ENCODE assay signal across 25 mouse cellular contexts in genomic region chr6:99891790-99892189, GRCm38 (mm10).
A peak's percentile ranks its signal among the peaks of the same experiment; 100 is the strongest.
DNase-seq lines count a peak whose midpoint lies in the region; ATAC-seq and TF ChIP-seq lines count a peak whose summit lies in the region.
"Had no signal": no experiment of that assay in that cellular context is flagged by ENCODE, and none has a peak within 500 bp of the region (broad histone marks: within the 10 kb centered on the region; RNA-seq: fewer than 3 reads in every experiment).

No protein-coding gene starts in this region.

- intact Hi-C loops in heart, postnatal 36 days (cut with DNase I): no loop called here

- no peaks in the 10 kb centered on the region for H3K36me3 ChIP-seq in forebrain, embryonic 14.5 days (ENCODE audit: control insufficient read depth, insufficient read depth, low read length)
- H3K36me3 ChIP-seq in forebrain, postnatal 0 days (ENCODE audit: insufficient read depth): no peaks in the 10 kb centered on the region
- H3K36me3 ChIP-seq in E14TG2a.4 (ENCODE audit: insufficient read depth, low read length) (no peaks in the 10 kb centered on the region), MEL (ENCODE audit: control insufficient read depth in 1 of 2, insufficient read depth in 2 of 2, low read length in 2 of 2) (no peaks in the 10 kb centered on the region)
- no peaks in the 10 kb centered on the region for H3K36me3 ChIP-seq in midbrain, embryonic 13.5 days
- H3K36me3 ChIP-seq: embryonic facial prominence, embryonic 10.5 days; embryonic facial prominence, embryonic 13.5 days; forebrain, embryonic 10.5 days; hindbrain, embryonic 10.5 days; hindbrain, embryonic 13.5 days; intestine, embryonic 15.5 days had no signal

- no peak for TF ChIP-seq EP300 in MEL (IDR thresholded peaks at IDR 0.05; ENCODE audit: low read depth in 1 of 2, low read length in 2 of 2)

- TF ChIP-seq CTCF in forebrain, postnatal 0 days (IDR thresholded peaks at IDR 0.05; ENCODE audit: low read depth): no peak
- TF ChIP-seq CTCF in E14TG2a.4 (conservative IDR thresholded peaks at IDR 0.05; ENCODE audit: low read length) (no peak), MEL (IDR thresholded peaks at IDR 0.05 in 2 of 3, conservative IDR thresholded peaks at IDR 0.05 in 1 of 3; ENCODE audit: control insufficient read depth in 1 of 3, insufficient read depth in 1 of 3, low read depth in 2 of 3, low read length in 3 of 3, poor library complexity in 1 of 3, severe bottlenecking in 1 of 3) (no peak)

- H3K4me3 ChIP-seq in forebrain, embryonic 14.5 days (ENCODE audit: low read depth, low read length): no peak overlapping the region
- H3K4me3 ChIP-seq in forebrain, postnatal 0 days (ENCODE audit: low read depth, low read length): no peak overlapping the region
- 0 out of 2 replicates have a peak overlapping the region, but pooled peaks have one; percentile 4 for H3K4me3 ChIP-seq in E14TG2a.4 (replicated peaks; ENCODE audit: low read length)
- no peak overlapping the region for H3K4me3 ChIP-seq in MEL (ENCODE audit: control insufficient read depth in 1 of 2, insufficient read depth in 1 of 2, low read depth in 2 of 2, low read length in 2 of 2)
- H3K4me3 ChIP-seq in midbrain, embryonic 13.5 days (replicated peaks): no peak overlapping the region
- H3K4me3 ChIP-seq: embryonic facial prominence, embryonic 10.5 days; embryonic facial prominence, embryonic 13.5 days; forebrain, embryonic 10.5 days; forebrain, embryonic 13.5 days; hindbrain, embryonic 10.5 days; hindbrain, embryonic 13.5 days; intestine, embryonic 15.5 days had no signal

- no peaks in the 10 kb centered on the region for H3K27me3 ChIP-seq in forebrain, embryonic 14.5 days (replicated peaks; ENCODE audit: control insufficient read depth, insufficient read depth, low read length)
- no peaks in the 10 kb centered on the region for H3K27me3 ChIP-seq in forebrain, postnatal 0 days (ENCODE audit: insufficient read depth, low read length)
- H3K27me3 ChIP-seq in E14TG2a.4 (ENCODE audit: insufficient read depth, low read length): peaks cover 33% of the 10 kb centered on the region
- no peaks in the 10 kb centered on the region for H3K27me3 ChIP-seq in MEL (ENCODE audit: control insufficient read depth in 1 of 2, insufficient read depth in 2 of 2, low read length in 2 of 2)
- peaks cover 24% of the 10 kb centered on the region; the same call in 1 of the 2 replicates for H3K27me3 ChIP-seq in midbrain, embryonic 13.5 days
- H3K27me3 ChIP-seq: intestine, embryonic 15.5 days had no signal

- no peak for TF ChIP-seq RAD21 in MEL (IDR thresholded peaks at IDR 0.05; ENCODE audit: low read depth, low read length)

- no peak for TF ChIP-seq POLR2A in MEL (IDR thresholded peaks at IDR 0.05; ENCODE audit: control insufficient read depth in 1 of 2, insufficient read depth in 1 of 2, low read depth in 1 of 2, low read length in 2 of 2, poor library complexity in 1 of 2)

- H3K9me3 ChIP-seq in forebrain, embryonic 14.5 days (replicated peaks; ENCODE audit: control insufficient read depth, low read length): no peaks in the 10 kb centered on the region
- no peaks in the 10 kb centered on the region for H3K9me3 ChIP-seq in forebrain, postnatal 0 days (ENCODE audit: low read length)
- H3K9me3 ChIP-seq in E14TG2a.4 (ENCODE audit: low read length): peaks cover 22% of the 10 kb centered on the region
- H3K9me3 ChIP-seq in MEL (replicated peaks; ENCODE audit: insufficient read depth, low read length): no peaks in the 10 kb centered on the region
- no peaks in the 10 kb centered on the region for H3K9me3 ChIP-seq in midbrain, embryonic 13.5 days
- H3K9me3 ChIP-seq: embryonic facial prominence, embryonic 10.5 days; embryonic facial prominence, embryonic 13.5 days; forebrain, embryonic 10.5 days; forebrain, embryonic 13.5 days; hindbrain, embryonic 10.5 days; intestine, embryonic 15.5 days had no signal

- peak; percentile 39 for DNase-seq in forebrain, embryonic 14.5 days (ENCODE audit: low spot score)
- no peak for DNase-seq in forebrain, postnatal 0 days
- DNase-seq in MEL (ENCODE audit: low read depth, low spot score) (peak; percentile 16), ZHBTc4 (ENCODE audit: low read depth, low spot score) (peak; percentile 54)
- no peak for DNase-seq in heart, postnatal 36 days
- DNase-seq: adrenal gland, postnatal 10 days; adrenal gland, postnatal 36 days; cerebellum, adult 11-12 months; cerebellum, adult 8-10 months; cerebellum, postnatal 36 days; embryo, embryonic 11 days; gastrocnemius, postnatal 10 days; gastrocnemius, postnatal 36 days had no signal

- 52% methylated on average over 2 of the region's 2 CpGs for WGBS in forebrain, embryonic 14.5 days
- WGBS in forebrain, postnatal 0 days: 61% methylated on average over 2 of the region's 2 CpGs
- 55% methylated on average over 2 of the region's 2 CpGs for WGBS in midbrain, embryonic 13.5 days

- no peak overlapping the region for H3K27ac ChIP-seq in forebrain, embryonic 14.5 days (ENCODE audit: low read depth, low read length)
- H3K27ac ChIP-seq in forebrain, postnatal 0 days (ENCODE audit: low read depth, low read length): no peak overlapping the region
- H3K27ac ChIP-seq in MEL (ENCODE audit: control insufficient read depth, low read depth, low read length): no peak overlapping the region
- no peak overlapping the region for H3K27ac ChIP-seq in midbrain, embryonic 13.5 days
- H3K27ac ChIP-seq: embryonic facial prominence, embryonic 10.5 days; embryonic facial prominence, embryonic 13.5 days; forebrain, embryonic 10.5 days; forebrain, embryonic 13.5 days; hindbrain, embryonic 10.5 days; hindbrain, embryonic 13.5 days; intestine, embryonic 15.5 days had no signal

- no peak overlapping the region for H3K4me2 ChIP-seq in forebrain, embryonic 14.5 days (ENCODE audit: low read length)
- H3K4me2 ChIP-seq in forebrain, postnatal 0 days (ENCODE audit: low read depth): no peak overlapping the region
- H3K4me2 ChIP-seq in midbrain, embryonic 13.5 days (replicated peaks): no peak overlapping the region
- H3K4me2 ChIP-seq: embryonic facial prominence, embryonic 13.5 days; forebrain, embryonic 13.5 days; heart, embryonic 11.5 days; hindbrain, embryonic 13.5 days; intestine, embryonic 15.5 days had no signal

- ATAC-seq in forebrain, embryonic 14.5 days: no peak
- ATAC-seq in forebrain, postnatal 0 days: no peak
- no peak for ATAC-seq in midbrain, embryonic 13.5 days
- no peak for ATAC-seq in cerebellum, adult (ENCODE audit: insufficient number of reproducible peaks, low FRiP score, low TSS enrichment)
- ATAC-seq: forebrain, embryonic 13.5 days; hindbrain, embryonic 16.5 days; intestine, embryonic 15.5 days had no signal

- H3K4me1 ChIP-seq in forebrain, embryonic 14.5 days (ENCODE audit: control insufficient read depth, insufficient read depth, low read length): 0 out of 2 replicates have a peak, but pooled peaks cover 2% of the 10 kb centered on the region
- H3K4me1 ChIP-seq in forebrain, postnatal 0 days (ENCODE audit: insufficient read depth): no peaks in the 10 kb centered on the region
- H3K4me1 ChIP-seq in E14TG2a.4 (replicated peaks; ENCODE audit: low read depth, low read length) (peaks cover 72% of the 10 kb centered on the region), MEL (ENCODE audit: control insufficient read depth in 1 of 2, insufficient read depth in 2 of 2, low read length in 2 of 2) (no peaks in the 10 kb centered on the region)
- peaks cover 10% of the 10 kb centered on the region for H3K4me1 ChIP-seq in midbrain, embryonic 13.5 days (replicated peaks)
- H3K4me1 ChIP-seq: hindbrain, embryonic 10.5 days; intestine, embryonic 15.5 days had no signal

- H3K79me2 ChIP-seq in MEL (ENCODE audit: control insufficient read depth, insufficient read depth, low read length, poor library complexity): no peaks in the 10 kb centered on the region

- no peak overlapping the region for H3K9ac ChIP-seq in forebrain, embryonic 14.5 days (ENCODE audit: low read length)
- H3K9ac ChIP-seq in forebrain, postnatal 0 days: no peak overlapping the region
- H3K9ac ChIP-seq in MEL (ENCODE audit: control insufficient read depth, low read depth, low read length, poor library complexity, severe bottlenecking): no peak overlapping the region
- H3K9ac ChIP-seq in midbrain, embryonic 13.5 days (replicated peaks): no peak overlapping the region
- H3K9ac ChIP-seq: embryonic facial prominence, embryonic 13.5 days; forebrain, embryonic 13.5 days; hindbrain, embryonic 13.5 days; intestine, embryonic 15.5 days had no signal

TF ChIP-seq in MEL, 35 proteins besides CTCF, POLR2A, EP300 and RAD21:
- TF ChIP-seq ZNF384 (IDR thresholded peaks at IDR 0.05; ENCODE audit: low read depth, low read length) (no peak), TCF12 (IDR thresholded peaks at IDR 0.05; ENCODE audit: low read depth, low read length) (peak; percentile 49; the same call in 1 of the 2 replicates)

Comparison
In these comparisons a context has a peak if more than half of its experiments do, and no peak if none do; other contexts are left out.
1. DNase-seq: peak in forebrain, embryonic 14.5 days (single experiment), MEL (single experiment) and ZHBTc4 (single experiment); none in forebrain, postnatal 0 days (single experiment) and heart, postnatal 36 days (0 of 2).